Mouse (Mus musculus): ENCODE results near the gene Nkx1-2. TPM values are rescaled to one million over a fixed set of nuclear protein-coding genes. Genes with fewer than 3 reads are reported as not detected.

Nkx1-2 gene
- 1.4 and 1.6 TPM in 2 replicates for polyA plus RNA-seq (2016; fragmentation: Nextera tagmentation; extraction: Ambion mirVana)

- H3K4me2 ChIP-seq (replicated peaks): peak within 1 kb of the TSS; percentile 78
- no peaks in the 10 kb centered on the region for H3K9me3 ChIP-seq
- peak within 1 kb of the TSS; percentile 32 for H3K4me3 ChIP-seq
- WGBS: under 1% methylated on average over 47 of the region's 52 CpGs
- peaks cover 33% of the 10 kb centered on the region for H3K4me1 ChIP-seq
- H3K27me3 ChIP-seq (replicated peaks): peaks cover 77% of the 10 kb centered on the region
- 0 out of 2 replicates have a peak within 1 kb of the TSS, but pooled peaks have one; percentile 23 for H3K9ac ChIP-seq
- no peak within 1 kb of the TSS for H3K27ac ChIP-seq
- 0 out of 2 replicates have a peak, but pooled peaks have one; percentile 21 for ATAC-seq (ENCODE audit: low FRiP score, low read depth)
- H3K36me3 ChIP-seq: no peaks in the 10 kb centered on the region
Measured at GRCm38 (mm10) chr7:132599071-132599975, at the start of gene Nkx1-2. TSS of gene Nkx1-2 (minus strand) at chr7:132599637.

GRCm38 (mm10) chr7:132646514-132646913 is 47.1 kb upstream of the Nkx1-2 start:
- no peak for ATAC-seq (ENCODE audit: low FRiP score, low read depth)
- H3K4me3 ChIP-seq: no peak overlapping the region
- H3K36me3 ChIP-seq: no peaks in the 10 kb centered on the region
- H3K4me2 ChIP-seq (replicated peaks): no peak overlapping the region
- H3K27me3 ChIP-seq (replicated peaks): no peaks in the 10 kb centered on the region
- H3K27ac ChIP-seq: no peak overlapping the region
- 92% methylated on average over 1 of the region's 1 CpGs for WGBS
- H3K9me3 ChIP-seq: no peaks in the 10 kb centered on the region
- H3K9ac ChIP-seq: no peak overlapping the region
- peaks cover 3% of the 10 kb centered on the region; the same call in 1 of the 2 replicates for H3K4me1 ChIP-seq

GRCm38 (mm10) chr7:132644605-132645279 is 45.3 kb upstream of the Nkx1-2 start:
- 57% methylated on average over 11 of the region's 11 CpGs for WGBS
- H3K4me1 ChIP-seq: peaks cover 12% of the 10 kb centered on the region; the same call in 1 of the 2 replicates
- H3K36me3 ChIP-seq: no peaks in the 10 kb centered on the region
- no peak for ATAC-seq (ENCODE audit: low FRiP score, low read depth)
- no peak overlapping the region for H3K4me2 ChIP-seq (replicated peaks)
- no peak overlapping the region for H3K9ac ChIP-seq
- H3K4me3 ChIP-seq: no peak overlapping the region
- H3K9me3 ChIP-seq: no peaks in the 10 kb centered on the region
- no peaks in the 10 kb centered on the region for H3K27me3 ChIP-seq (replicated peaks)
- H3K27ac ChIP-seq: no peak overlapping the region

- H3K9me3 ChIP-seq: no peaks in the 10 kb centered on the region
Measured at GRCm38 (mm10) chr7:132641606-132642005, 42.2 kb upstream of the Nkx1-2 start.

GRCm38 (mm10) chr7:132640946-132641345 is 41.5 kb upstream of the Nkx1-2 start:
- ATAC-seq (ENCODE audit: low FRiP score, low read depth): no peak
- 19% methylated on average over 9 of the region's 9 CpGs for WGBS
- H3K9ac ChIP-seq: no peak overlapping the region
- no peaks in the 10 kb centered on the region for H3K9me3 ChIP-seq
- no peak overlapping the region for H3K4me2 ChIP-seq (replicated peaks)
- H3K4me1 ChIP-seq: peaks cover 16% of the 10 kb centered on the region
- H3K4me3 ChIP-seq: no peak overlapping the region
- no peak overlapping the region for H3K27ac ChIP-seq
- H3K36me3 ChIP-seq: no peaks in the 10 kb centered on the region
- no peaks in the 10 kb centered on the region for H3K27me3 ChIP-seq (replicated peaks)

More at GRCm38 (mm10) chr7:132641606-132642005, 42.2 kb upstream of the Nkx1-2 start:
- no peaks in the 10 kb centered on the region for H3K36me3 ChIP-seq
- no peak for ATAC-seq (ENCODE audit: low FRiP score, low read depth)
- no peak overlapping the region for H3K27ac ChIP-seq
- H3K9ac ChIP-seq: no peak overlapping the region
- H3K4me1 ChIP-seq: peaks cover 16% of the 10 kb centered on the region
- no peak overlapping the region for H3K4me3 ChIP-seq
- H3K27me3 ChIP-seq (replicated peaks): no peaks in the 10 kb centered on the region
- 65% methylated on average over 1 of the region's 1 CpGs for WGBS
- H3K4me2 ChIP-seq (replicated peaks): no peak overlapping the region

GRCm38 (mm10) chr7:132638446-132639087 is 39.1 kb upstream of the Nkx1-2 start:
- no peaks in the 10 kb centered on the region for H3K9me3 ChIP-seq

GRCm38 (mm10) chr7:132637292-132637691 is 37.9 kb upstream of the Nkx1-2 start:
- Histone ChIP-seq H3K4me1 (peaks cover 16% of the 10 kb centered on the region), H3K4me2 (replicated peaks) (no peak overlapping the region), H3K9ac (no peak overlapping the region), H3K36me3 (no peaks in the 10 kb centered on the region), H3K27me3 (replicated peaks) (no peaks in the 10 kb centered on the region), H3K27ac (no peak overlapping the region), H3K9me3 (no peaks in the 10 kb centered on the region), H3K4me3 (no peak overlapping the region)
- WGBS: 6% methylated on average over 12 of the region's 12 CpGs
- no peak for ATAC-seq (ENCODE audit: low FRiP score, low read depth)

More at GRCm38 (mm10) chr7:132638446-132639087, 39.1 kb upstream of the Nkx1-2 start:
- Histone ChIP-seq H3K36me3 (no peaks in the 10 kb centered on the region), H3K4me3 (no peak overlapping the region), H3K4me2 (replicated peaks) (no peak overlapping the region), H3K27me3 (replicated peaks) (no peaks in the 10 kb centered on the region), H3K27ac (no peak overlapping the region), H3K4me1 (peaks cover 16% of the 10 kb centered on the region), H3K9ac (no peak overlapping the region)
- 65% methylated on average over 12 of the region's 12 CpGs for WGBS
- no peak; the same call in 1 of the 2 replicates for ATAC-seq (ENCODE audit: low FRiP score, low read depth)

- 80% methylated on average over 11 of the region's 11 CpGs for WGBS
- no peak overlapping the region for H3K27ac ChIP-seq
Measured at GRCm38 (mm10) chr7:132631313-132631712, 31.9 kb upstream of the Nkx1-2 start.

GRCm38 (mm10) chr7:132627448-132627847 is 28.0 kb upstream of the Nkx1-2 start:
- H3K36me3 ChIP-seq: no peaks in the 10 kb centered on the region
- no peak overlapping the region for H3K9ac ChIP-seq
- 89% methylated on average over 3 of the region's 3 CpGs for WGBS
- H3K4me3 ChIP-seq: no peak overlapping the region
- no peak overlapping the region for H3K4me2 ChIP-seq (replicated peaks)
- ATAC-seq (ENCODE audit: low FRiP score, low read depth): no peak
- H3K27ac ChIP-seq: no peak overlapping the region
- H3K27me3 ChIP-seq (replicated peaks): no peaks in the 10 kb centered on the region; the same call in 1 of the 2 replicates
- no peaks in the 10 kb centered on the region for H3K9me3 ChIP-seq
- no peaks in the 10 kb centered on the region for H3K4me1 ChIP-seq

More at GRCm38 (mm10) chr7:132631313-132631712, 31.9 kb upstream of the Nkx1-2 start:
- Histone ChIP-seq H3K4me1 (no peaks in the 10 kb centered on the region), H3K9ac (no peak overlapping the region), H3K4me2 (replicated peaks) (no peak overlapping the region), H3K9me3 (no peaks in the 10 kb centered on the region), H3K36me3 (no peaks in the 10 kb centered on the region), H3K27me3 (replicated peaks) (no peaks in the 10 kb centered on the region; the same call in 1 of the 2 replicates), H3K4me3 (no peak overlapping the region)
- ATAC-seq (ENCODE audit: low FRiP score, low read depth): no peak

- no peaks in the 10 kb centered on the region for H3K4me1 ChIP-seq
- 35% methylated on average over 4 of the region's 4 CpGs for WGBS
- H3K9ac ChIP-seq: no peak overlapping the region
- H3K9me3 ChIP-seq: no peaks in the 10 kb centered on the region
- H3K36me3 ChIP-seq: no peaks in the 10 kb centered on the region
- no peak overlapping the region for H3K4me3 ChIP-seq
- no peaks in the 10 kb centered on the region; the same call in 1 of the 2 replicates for H3K27me3 ChIP-seq (replicated peaks)
- no peak overlapping the region for H3K27ac ChIP-seq
- no peak overlapping the region for H3K4me2 ChIP-seq (replicated peaks)
- no peak for ATAC-seq (ENCODE audit: low FRiP score, low read depth)
Measured at GRCm38 (mm10) chr7:132626174-132626573, 26.7 kb upstream of the Nkx1-2 start.

- Histone ChIP-seq H3K9ac (no peak overlapping the region), H3K4me3 (no peak overlapping the region), H3K27me3 (replicated peaks) (no peaks in the 10 kb centered on the region), H3K4me1 (no peaks in the 10 kb centered on the region), H3K36me3 (no peaks in the 10 kb centered on the region), H3K4me2 (replicated peaks) (no peak overlapping the region), H3K27ac (no peak overlapping the region), H3K9me3 (no peaks in the 10 kb centered on the region)
- 79% methylated on average over 10 of the region's 10 CpGs for WGBS
- no peak for ATAC-seq (ENCODE audit: low FRiP score, low read depth)
Measured at GRCm38 (mm10) chr7:132624161-132624560, 24.7 kb upstream of the Nkx1-2 start.

Measured in neural tube, embryonic 12.5 days (tissue).